Mouse (Mus musculus) lung, postnatal 14 days (tissue): ENCODE results near the gene Stn1.

Experiments
- DNase-seq: peaks from one replicate; pipeline ENCODE4 v3.0.0; 2021

Gene Stn1

DNA sequence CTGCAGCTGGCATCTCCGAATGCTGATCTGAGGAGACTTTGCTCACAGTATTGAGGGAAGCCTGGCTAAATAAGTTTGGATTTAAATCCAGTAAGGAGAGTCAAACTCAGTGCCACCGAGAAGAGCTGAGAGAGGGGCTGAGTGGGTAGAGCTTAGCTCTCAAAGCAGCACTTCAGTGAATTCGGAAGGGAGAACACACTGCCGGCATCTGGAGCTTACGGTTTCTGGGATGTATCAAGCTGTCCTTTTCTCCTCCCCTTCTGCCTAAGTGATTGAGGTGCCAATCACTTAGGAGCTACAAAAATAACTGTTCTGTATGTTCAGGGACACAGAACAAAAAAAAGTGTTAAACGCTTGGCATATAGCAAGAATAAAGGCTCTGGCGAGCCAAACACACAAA lies 5.1 kb upstream of the Stn1 start:
- DNase-seq = no peak

DNA sequence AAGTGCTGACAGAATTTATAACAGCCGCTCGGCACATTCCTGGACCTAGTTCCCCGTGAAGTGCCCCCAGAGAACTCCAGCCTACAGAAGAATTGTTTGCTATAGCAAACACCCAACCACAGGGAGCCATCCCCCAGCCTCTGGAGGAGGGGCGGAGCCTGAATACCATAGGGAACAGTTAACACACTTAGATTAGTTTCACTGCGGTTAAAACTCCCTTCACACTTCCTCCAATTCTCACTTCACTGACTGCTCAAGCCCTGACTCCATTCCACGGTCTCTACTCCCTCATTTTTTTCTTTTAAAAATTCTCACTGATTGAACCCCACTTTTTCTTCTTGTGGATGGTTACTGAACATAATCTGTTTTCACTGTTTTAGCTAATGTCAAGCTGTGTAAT lies 1.5 kb upstream of the Stn1 start:
- peak; percentile 62 for DNase-seq

DNA sequence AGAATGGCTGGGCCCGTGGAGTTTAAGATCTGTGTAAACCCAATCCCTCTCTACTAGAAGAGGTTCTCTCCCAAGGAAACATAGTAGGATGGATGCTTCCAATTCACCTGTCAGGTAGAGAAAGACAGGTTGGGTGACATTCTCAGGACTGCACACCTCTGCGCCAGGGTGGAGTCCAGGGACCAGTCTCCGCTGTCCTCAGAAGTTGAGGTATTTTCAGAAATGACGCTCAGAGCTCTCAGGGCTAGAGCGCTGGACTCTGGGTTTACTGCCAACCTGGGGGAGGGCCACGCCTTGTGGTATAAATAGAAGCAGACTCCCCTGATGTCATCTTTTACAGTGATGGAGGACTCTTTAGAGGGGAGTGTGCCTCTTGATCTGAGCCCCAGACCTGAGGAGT lies 572 bp upstream of the Stn1 start:
- peak; percentile 24 for DNase-seq

DNA sequence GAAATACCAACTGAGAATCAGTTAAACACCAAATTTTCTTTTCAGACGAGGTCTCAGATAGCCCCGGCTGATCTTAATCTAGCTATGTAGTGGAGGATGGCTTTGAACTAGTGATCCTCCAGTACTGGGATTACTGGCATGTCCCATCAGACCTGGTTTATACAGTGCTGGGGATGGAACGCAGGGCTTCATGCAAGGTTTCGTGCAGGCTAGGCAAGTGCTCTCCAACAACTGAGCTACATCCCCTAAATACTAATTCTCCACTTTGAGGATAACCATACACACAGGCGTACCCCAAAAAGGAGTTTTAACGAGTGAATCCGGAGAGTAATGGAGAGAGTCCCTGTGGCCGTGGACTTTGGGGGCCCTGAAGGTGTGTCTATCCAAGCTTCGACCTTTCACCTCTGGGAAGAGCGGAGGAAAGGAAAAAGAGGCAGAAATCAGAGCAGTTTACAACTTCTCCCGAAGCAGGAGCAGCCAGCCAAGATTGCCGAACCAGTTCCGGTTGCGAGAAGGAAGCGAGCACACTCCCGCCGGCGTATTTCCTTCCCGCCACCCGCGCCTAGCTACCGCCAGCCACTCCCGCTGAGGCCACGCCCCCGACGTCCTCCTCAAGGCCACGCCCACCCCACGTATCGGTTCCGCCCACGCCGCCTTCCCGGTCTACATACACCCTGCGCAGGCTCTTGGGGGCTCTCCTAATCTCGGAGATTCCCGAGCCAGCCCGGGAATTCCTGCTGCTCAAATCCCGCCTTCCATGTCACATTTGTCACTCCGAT lies 597 bp downstream of the Stn1 start:
- DNase-seq = peak; percentile 100

- no peak for DNase-seq
Measured at GRCm38 (mm10) chr19:47534131-47534530, 3.2 kb downstream of the Stn1 start.

DNA sequence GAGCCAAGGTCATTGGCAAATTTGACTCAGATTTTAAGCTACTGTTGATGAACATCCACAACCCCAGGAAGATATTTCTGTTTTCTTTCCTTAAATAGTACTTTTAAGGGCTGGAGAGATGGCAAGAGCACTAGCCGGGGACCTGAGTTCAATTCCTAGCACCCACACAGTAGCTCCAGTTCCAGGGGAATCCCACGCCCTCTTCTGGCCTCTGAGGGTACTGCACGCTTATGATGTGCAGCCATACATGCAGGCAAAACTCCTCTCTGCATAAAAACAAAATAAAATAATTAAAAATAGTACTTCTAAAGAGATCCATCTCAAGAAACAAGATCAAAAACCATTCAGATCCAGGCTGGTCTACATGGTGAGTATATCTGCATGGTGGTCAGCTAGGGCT lies 4.9 kb downstream of the Stn1 start:
- no peak for DNase-seq

DNA sequence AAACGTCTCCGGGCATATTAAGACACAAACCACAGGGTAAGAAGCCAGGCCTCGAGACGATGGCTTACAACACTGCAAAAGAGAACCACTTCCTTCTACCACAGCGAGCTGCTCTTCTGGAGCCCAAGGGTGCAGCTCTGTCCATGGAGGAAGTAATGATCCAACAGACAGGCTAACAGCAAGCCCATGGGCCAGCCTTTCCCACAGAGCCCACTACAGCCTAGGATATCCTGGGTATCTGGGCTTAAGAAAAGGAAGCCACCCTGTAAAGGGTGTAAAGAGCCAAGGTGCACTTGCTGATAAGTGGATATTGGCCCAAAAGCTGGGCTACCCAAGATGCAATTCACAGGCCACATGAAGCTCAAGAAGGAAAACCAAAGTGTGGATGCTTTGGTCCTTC lies 6.0 kb downstream of the Stn1 start:
- no peak for DNase-seq

DNA sequence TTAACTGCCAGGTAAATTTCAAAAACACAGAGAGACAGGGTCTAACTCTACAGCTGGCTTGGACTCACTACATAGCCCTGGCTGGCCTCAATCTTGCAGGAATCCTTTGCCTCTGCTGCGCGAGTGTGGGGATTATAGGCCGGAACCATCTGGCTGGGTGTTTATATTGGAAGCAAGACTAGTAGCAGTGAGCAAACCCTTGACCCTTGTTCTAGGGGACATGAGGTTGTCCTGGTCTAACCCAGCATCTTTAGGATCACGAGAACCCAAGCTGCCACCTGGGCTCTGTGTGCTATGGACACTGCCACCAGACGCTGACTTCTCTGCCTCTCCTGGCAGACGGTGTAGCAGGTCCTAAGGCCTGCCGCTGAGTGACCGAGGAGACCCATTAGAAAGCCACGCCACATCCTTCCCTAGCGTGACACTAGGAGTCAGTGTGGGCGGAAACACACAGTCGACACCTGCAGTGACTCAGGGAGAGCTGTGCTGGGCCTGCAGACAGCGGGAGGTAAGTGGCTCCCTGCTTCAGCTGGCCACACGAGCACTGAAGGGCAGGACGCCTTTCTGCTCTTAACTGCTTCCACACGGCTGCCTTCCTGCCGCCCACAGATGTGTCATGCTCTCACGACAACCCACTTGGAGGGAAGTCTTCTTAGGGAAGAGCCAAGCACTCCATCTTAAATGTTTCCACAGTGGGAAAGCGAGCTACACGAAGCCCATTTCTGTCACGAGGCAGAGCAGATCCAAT lies 10.9 kb downstream of the Stn1 start:
- no peak for DNase-seq

DNA sequence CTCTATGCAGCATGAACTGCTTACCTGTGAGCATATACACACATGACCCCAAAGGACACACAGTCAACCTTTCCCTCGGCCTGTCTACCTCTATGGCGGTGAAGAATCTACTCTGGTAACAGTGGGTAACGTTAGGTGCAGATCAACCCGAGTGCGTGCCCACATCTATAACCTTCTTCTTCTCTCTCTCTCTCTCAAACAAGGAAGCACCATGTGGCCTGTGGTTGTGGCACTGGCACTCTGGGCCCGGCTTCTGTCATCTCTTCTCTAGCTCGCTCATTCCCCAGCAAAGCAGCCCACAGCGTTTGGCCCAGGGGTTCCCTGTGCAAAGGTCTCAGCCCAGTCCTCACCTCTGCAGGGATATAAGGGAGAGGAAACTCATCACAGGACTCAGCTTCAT lies 12.4 kb downstream of the Stn1 start:
- no peak for DNase-seq

DNA sequence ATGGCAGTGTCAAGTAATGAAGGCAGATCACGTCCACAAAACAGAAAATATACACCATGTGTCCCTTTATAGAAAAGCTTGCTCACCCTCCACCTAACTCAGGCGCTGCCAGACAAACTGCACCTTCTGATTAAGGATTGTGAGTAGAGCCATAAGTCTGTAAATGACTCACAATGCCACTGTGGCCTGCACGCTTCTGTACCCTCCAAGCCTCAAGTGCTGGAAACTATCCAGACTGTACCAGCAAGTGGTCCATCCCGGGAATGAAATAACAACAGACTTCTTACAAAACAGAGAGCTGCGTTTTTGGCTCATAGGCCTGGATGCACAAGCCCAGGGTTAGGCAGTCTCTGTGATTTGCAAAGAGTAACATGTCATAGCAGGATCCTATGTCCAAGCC lies 15.9 kb downstream of the Stn1 start:
- DNase-seq = no peak

GRCm38 (mm10) chr19:47519163-47519893 lies 18.0 kb downstream of the Stn1 start:
- DNase-seq = no peak

DNA sequence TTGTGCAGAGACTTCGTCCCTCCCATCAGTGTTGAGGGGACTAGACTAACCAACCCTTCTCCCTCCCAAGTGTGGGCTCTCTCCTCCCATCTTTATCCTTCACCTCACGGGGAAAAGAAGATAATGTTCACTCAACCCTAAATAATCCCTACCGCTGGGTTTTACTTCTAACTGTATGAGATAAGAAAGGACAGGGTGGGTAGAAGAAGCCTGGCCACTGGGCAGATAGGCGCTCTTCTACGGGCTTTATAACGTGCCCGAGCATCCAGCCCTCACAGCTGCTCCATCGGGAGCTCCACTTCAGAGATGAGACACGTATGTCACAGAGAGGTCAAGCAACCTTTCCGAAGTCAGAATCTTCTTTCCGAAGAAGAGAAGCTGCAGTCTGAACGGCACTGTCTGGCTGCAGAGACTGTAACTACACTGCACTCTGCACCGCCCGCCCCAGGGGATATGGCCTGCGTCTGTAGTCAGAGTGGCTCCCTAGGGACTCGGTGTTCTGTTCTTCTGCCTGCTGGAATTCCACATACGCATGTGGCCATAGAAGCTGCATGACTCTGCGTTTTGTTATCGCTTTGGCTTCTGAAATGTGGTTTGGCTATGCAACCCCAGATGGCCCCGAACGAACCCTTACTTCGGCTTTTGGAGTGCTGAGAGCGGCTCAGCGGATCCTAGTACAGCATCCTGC lies 18.7 kb downstream of the Stn1 start:
- DNase-seq = no peak

DNA sequence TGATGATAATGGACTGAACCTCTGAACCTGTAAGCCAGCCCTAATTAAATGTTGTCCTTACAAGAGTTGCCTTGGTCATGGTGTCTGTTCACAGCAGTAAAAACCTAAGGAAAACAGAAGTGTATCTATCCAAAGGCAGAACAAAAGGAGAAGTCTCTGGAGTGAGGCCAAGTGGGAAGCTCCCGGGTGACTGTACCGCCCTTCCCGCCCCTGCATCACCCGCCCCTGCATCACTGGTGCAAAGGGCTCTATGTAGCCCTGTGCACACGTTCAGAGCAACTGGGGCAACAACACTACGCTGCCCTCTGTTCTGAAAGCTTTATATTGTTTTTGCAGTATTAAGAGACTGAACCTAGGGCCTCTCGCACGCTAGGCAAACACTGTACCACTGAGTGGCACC lies 19.7 kb downstream of the Stn1 start:
- DNase-seq = no peak

DNA sequence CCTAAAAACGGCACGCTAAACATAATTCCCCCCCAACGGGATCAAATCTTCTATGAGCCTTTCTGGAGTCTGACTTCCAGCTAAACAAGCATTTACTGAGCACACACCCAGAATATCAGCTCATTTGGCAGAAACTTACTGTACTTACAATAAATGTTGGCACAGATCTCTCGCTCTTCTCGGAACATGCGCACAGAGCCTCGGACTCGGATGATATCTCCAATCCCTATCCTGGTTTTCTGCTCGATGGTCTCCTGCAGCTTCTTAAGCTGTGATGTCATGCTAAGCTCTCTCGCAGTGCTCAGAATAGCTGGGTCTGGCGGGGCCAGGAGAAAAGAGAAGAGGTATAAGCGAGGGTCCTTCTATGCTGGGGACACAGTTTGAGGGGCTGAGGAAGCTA lies 20.4 kb downstream of the Stn1 start:
- DNase-seq = no peak

- no peak for DNase-seq
Measured at GRCm38 (mm10) chr19:47515091-47515490, 22.2 kb downstream of the Stn1 start.

- no peak for DNase-seq
Measured at GRCm38 (mm10) chr19:47513618-47513897, 23.7 kb downstream of the Stn1 start.

DNA sequence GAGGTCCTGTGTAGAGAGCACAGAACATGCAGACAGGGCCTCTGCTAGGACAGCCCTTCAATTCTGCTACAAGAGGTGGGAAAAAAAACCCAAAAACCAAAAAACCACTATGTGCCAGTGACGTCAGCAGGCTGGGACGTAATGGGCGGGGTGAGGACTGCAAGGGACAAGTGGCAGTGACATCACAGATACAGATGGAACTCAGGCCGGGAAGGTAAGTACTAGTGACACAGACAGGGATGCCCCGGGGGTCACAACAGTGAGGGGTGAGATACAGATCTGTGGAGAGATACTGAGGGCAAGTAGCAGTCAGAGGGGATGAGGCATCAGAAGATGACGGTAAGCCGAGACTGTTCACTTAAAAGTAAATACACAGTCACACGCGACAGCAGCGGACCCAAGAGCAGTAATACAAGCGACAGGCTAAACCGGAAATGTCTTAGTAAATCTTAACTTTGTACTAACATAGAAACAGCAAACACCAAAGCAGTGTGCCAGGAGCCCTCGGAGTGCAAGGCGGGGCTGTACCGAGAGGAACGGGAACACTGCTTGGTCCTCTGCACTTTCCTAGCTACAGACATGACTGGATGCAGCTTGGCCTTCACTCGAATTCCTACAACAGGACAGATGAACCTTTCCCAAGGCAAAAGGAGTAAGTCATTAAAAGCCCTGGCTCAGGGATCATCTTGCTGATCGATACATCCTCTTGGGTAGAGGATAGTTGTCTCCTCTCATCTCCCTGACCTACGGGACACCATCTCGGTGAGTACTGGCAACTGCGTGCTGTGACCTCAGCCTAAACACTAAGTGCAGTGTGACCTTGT lies 24.3 kb downstream of the Stn1 start:
- DNase-seq = peak; percentile 62

- DNase-seq = peak; percentile 51
Measured at GRCm38 (mm10) chr19:47511958-47512357, 25.3 kb downstream of the Stn1 start.

- DNase-seq = no peak
Measured at GRCm38 (mm10) chr19:47511294-47511675, 26.0 kb downstream of the Stn1 start.

GRCm38 (mm10) chr19:47510473-47511293 lies 26.6 kb downstream of the Stn1 start:
- DNase-seq = peak; percentile 51

- no peak for DNase-seq
Measured at GRCm38 (mm10) chr19:47510135-47510472, 27.2 kb downstream of the Stn1 start.

DNA sequence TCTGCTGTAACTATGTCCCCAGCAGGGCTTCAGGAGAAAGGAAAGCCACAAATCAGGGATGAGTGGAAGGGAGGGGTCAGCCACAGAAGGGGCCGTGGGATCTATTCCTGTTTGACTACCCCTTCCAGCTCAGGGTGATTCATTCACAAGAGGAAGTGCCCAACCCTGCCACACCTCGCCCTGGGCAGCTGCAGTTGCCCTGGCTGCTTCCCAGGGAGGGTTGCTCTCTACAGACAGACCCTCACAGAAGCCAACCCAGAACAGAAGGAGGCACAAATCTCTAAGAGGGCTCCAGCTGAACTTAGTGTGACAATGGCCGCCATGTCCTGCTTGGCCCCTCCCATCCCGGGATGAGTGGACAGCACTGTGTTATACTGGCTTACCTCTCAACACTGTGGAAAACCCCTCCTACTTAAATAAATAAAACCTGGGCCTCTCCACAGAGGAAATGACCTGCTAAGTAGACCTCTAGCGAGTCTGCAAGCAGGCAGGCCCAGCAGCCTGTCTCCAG lies 28.5 kb downstream of the Stn1 start:
- peak; percentile 58 for DNase-seq
